Mouse (Mus musculus) CD4-positive, CD25-positive, alpha-beta regulatory T cell (primary cell): Measurements from ENCODE around the gene Vmn1r167. TPM values are rescaled to one million over a fixed set of nuclear protein-coding genes. Genes with fewer than 3 reads are reported as not detected.

Experiments
- polyA plus RNA-seq: library from polyadenylated mRNA; unstranded; fragments of 100-300 nt; shearing (Covaris generic); gene quantifications from one replicate; pipeline ENCODE4 v1.2.1, GENCODE M21; 2017

Vmn1r167 gene
- polyA plus RNA-seq: not detected

GRCm38 (mm10) chr7:23507106-23507505 is at the start of gene Vmn1r167:
TSS of gene Vmn1r167 (minus strand) at chr7:23507206.

GRCm38 (mm10) chr7:23539432-23539831 is 32.4 kb upstream of the Vmn1r167 start, which contains the start of gene Vmn1r168:
TSS of gene Vmn1r168 (plus strand) at chr7:23539732.

Other genes starting within 250 kb of the Vmn1r167 start
- not detected for gene Gm6902, start 228.3 kb downstream of the Vmn1r167 start, polyA plus RNA-seq
- not detected for gene Nlrp4e, start 206.0 kb downstream of the Vmn1r167 start, polyA plus RNA-seq
- not detected for gene Nlrp5, start 121.3 kb downstream of the Vmn1r167 start, polyA plus RNA-seq
- not detected for gene Vmn1r168, start 32.5 kb upstream of the Vmn1r167 start, polyA plus RNA-seq
- gene Vmn1r169, start 68.3 kb upstream of the Vmn1r167 start, polyA plus RNA-seq: not detected
- not detected for gene Vmn1r170, start 99.0 kb upstream of the Vmn1r167 start, polyA plus RNA-seq
- 0.06 TPM for gene Vmn1r171, start 123.5 kb upstream of the Vmn1r167 start, polyA plus RNA-seq
- gene Vmn1r172, start 151.1 kb upstream of the Vmn1r167 start, polyA plus RNA-seq: 0.02 TPM
- gene Vmn1r173, start 193.5 kb upstream of the Vmn1r167 start, polyA plus RNA-seq: 0.05 TPM
- 0.05 TPM for gene Vmn1r174, start 245.1 kb upstream of the Vmn1r167 start, polyA plus RNA-seq